Mouse (Mus musculus): ENCODE measurements around the gene Exoc3l2. TPM values are rescaled to one million over a fixed set of nuclear protein-coding genes. Genes with fewer than 3 reads are reported as not detected.

Exoc3l2 gene
- polyA plus RNA-seq, 1 experiment from 2014 or later = 0.97 TPM

DNA sequence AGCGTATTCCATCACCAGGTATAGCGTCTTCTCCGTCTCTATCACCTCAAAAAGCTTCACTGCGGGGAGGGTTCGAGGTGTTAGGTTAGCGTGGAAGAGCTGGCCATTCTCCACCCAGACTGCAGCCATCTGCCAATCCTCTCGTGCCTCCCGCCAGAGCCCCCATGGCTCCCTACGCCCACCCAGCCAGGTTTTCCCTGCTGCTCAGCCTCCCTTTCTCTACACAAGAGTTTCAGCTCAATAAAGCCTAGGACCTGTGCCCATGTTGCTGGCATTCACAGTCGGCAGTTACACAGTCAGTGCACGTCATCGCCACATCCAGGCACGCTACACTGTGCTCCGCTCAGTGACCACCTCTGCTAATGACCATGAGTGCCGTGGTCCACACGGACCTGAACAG lies 15.4 kb upstream of the Exoc3l2 start:
- H3K9ac ChIP-seq (ENCODE audit: low read length) = no peak overlapping the region
- H3K36me3 ChIP-seq (ENCODE audit: control insufficient read depth, insufficient read depth, low read length) = peaks cover 31% of the 10 kb centered on the region

DNA sequence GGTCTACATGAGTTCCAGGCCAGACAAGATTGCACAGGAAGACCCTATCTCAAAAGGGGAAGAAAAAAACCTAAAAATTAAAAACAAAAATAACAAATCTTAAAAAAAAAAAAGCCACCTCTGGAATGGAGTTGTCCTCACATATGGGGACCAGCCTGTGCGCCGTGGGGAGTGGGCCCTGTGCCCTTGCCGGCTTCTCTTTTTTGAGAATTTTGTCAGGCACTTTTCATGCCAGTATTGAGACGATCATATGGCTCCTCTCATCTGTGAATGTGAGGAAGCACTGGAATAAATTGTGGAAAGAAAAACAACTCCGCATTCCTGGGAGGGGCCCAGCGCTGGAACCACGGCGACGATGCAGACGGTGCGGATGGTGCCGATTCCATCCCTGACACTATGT lies 14.0 kb upstream of the Exoc3l2 start:
- 84% methylated on average over 12 of the region's 12 CpGs for WGBS
- ATAC-seq (ENCODE audit: low FRiP score, low TSS enrichment) = no peak
- H3K4me1 ChIP-seq (replicated peaks; ENCODE audit: control insufficient read depth, insufficient read depth) = no peaks in the 10 kb centered on the region
- no peak overlapping the region for H3K27ac ChIP-seq (replicated peaks)
- no peaks in the 10 kb centered on the region for H3K9me3 ChIP-seq (ENCODE audit: control insufficient read depth, low read length)
- no peak for TF ChIP-seq EP300 (optimal IDR thresholded peaks at IDR 0.05)
- TF ChIP-seq CTCF (IDR thresholded peaks at IDR 0.05; ENCODE audit: low read depth) = no peak
- H3K4me3 ChIP-seq (ENCODE audit: low read depth, low read length) = no peak overlapping the region
- no peak overlapping the region for H3K9ac ChIP-seq (ENCODE audit: low read length)
- H3K27me3 ChIP-seq (ENCODE audit: control insufficient read depth, insufficient read depth, low read length) = no peaks in the 10 kb centered on the region
- H3K36me3 ChIP-seq (ENCODE audit: control insufficient read depth, insufficient read depth, low read length) = peaks cover 28% of the 10 kb centered on the region
- H3K4me2 ChIP-seq (replicated peaks; ENCODE audit: low read depth) = no peak overlapping the region
- DNase-seq (ENCODE audit: low spot score) = no peak

More for the DNA sequence above, 15.4 kb upstream of the Exoc3l2 start:
- Histone ChIP-seq H3K4me3 (ENCODE audit: low read depth, low read length) (no peak overlapping the region), H3K27ac (replicated peaks) (no peak overlapping the region), H3K27me3 (ENCODE audit: control insufficient read depth, insufficient read depth, low read length) (no peaks in the 10 kb centered on the region), H3K9me3 (ENCODE audit: control insufficient read depth, low read length) (no peaks in the 10 kb centered on the region), H3K4me2 (replicated peaks; ENCODE audit: low read depth) (no peak overlapping the region), H3K4me1 (replicated peaks; ENCODE audit: control insufficient read depth, insufficient read depth) (no peaks in the 10 kb centered on the region)
- DNase-seq (ENCODE audit: low spot score) (no peak), ATAC-seq (ENCODE audit: low FRiP score, low TSS enrichment) (no peak)
- TF ChIP-seq EP300 (optimal IDR thresholded peaks at IDR 0.05) (no peak), CTCF (IDR thresholded peaks at IDR 0.05; ENCODE audit: low read depth) (no peak)
- WGBS = 90% methylated on average over 16 of the region's 16 CpGs

DNA sequence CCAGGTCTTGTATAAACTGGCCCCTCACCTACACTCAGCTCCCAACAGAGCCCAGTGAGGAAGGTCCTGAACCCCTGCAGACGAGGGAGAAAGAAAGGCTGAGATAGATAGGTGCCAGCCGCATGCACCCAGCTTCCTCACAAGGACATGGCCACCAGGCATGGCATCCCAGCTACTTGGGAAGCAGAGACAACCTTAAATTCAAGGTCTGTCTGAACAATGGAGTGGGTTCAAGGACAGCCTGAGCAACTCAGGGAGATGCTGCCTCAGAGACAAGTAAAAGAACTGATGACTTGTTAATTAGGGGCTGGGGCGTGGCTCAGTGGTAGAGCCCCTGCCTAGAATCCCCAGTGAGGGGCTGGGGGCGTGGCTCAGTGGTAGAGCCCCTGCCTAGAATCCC lies 7.9 kb upstream of the Exoc3l2 start:
- H3K27ac ChIP-seq (replicated peaks) = no peak overlapping the region
- H3K36me3 ChIP-seq (ENCODE audit: control insufficient read depth, insufficient read depth, low read length) = peaks cover 11% of the 10 kb centered on the region; the same call in 1 of the 2 replicates
- H3K4me3 ChIP-seq (ENCODE audit: low read depth, low read length) = no peak overlapping the region
- no peak overlapping the region for H3K9ac ChIP-seq (ENCODE audit: low read length)
- DNase-seq (ENCODE audit: low spot score) (no peak), ATAC-seq (ENCODE audit: low FRiP score, low TSS enrichment) (no peak)
- H3K4me1 ChIP-seq (replicated peaks; ENCODE audit: control insufficient read depth, insufficient read depth) = 0 out of 2 replicates have a peak, but pooled peaks cover 4% of the 10 kb centered on the region
- 90% methylated on average over 4 of the region's 4 CpGs for WGBS
- no peak overlapping the region for H3K4me2 ChIP-seq (replicated peaks; ENCODE audit: low read depth)
- no peaks in the 10 kb centered on the region for H3K27me3 ChIP-seq (ENCODE audit: control insufficient read depth, insufficient read depth, low read length)
- H3K9me3 ChIP-seq (ENCODE audit: control insufficient read depth, low read length) = no peaks in the 10 kb centered on the region
- no peak for TF ChIP-seq CTCF (IDR thresholded peaks at IDR 0.05; ENCODE audit: low read depth)
- no peak for TF ChIP-seq EP300 (optimal IDR thresholded peaks at IDR 0.05)

DNA sequence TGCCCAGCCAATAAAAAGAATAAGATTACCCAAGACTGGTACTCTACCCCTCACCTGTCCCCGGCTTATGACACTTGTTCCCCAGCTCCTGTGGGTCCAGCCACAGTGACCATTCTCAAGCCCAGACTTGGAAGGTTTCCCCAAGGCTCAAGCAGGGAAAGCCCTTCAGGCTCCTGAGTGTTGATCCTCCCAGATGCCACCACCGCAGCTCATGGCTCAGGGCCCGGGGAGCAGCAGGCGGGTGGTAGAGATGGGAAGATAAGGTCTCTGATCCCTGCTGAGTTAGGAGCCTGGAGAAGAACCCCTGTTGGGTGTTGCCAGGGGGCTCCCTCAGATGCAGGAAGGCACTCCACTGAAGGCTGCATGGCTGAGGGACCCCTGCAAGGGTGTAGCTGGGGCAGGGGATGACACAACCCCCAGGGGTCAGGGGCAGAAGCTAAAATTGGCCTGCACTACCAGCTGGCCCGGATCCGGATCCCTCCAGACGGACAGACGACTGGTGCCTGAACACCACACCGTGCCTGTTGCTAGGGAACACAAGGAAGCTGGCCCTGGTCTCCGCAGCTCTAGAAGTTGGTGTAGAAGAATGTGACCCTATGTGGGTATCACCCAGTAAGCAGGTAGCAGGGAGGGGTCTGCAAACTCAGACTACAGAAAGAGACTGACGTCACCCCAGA lies 7.2 kb upstream of the Exoc3l2 start:
- no peak for DNase-seq (ENCODE audit: low spot score)
- no peaks in the 10 kb centered on the region for H3K9me3 ChIP-seq (ENCODE audit: control insufficient read depth, low read length)
- TF ChIP-seq CTCF (IDR thresholded peaks at IDR 0.05; ENCODE audit: low read depth) (no peak), EP300 (optimal IDR thresholded peaks at IDR 0.05) (no peak)
- ATAC-seq (ENCODE audit: low FRiP score, low TSS enrichment) = no peak
- WGBS = 68% methylated on average over 11 of the region's 11 CpGs
- no peak overlapping the region for H3K27ac ChIP-seq (replicated peaks)
- H3K36me3 ChIP-seq (ENCODE audit: control insufficient read depth, insufficient read depth, low read length) = peaks cover 7% of the 10 kb centered on the region; the same call in 1 of the 2 replicates
- H3K27me3 ChIP-seq (ENCODE audit: control insufficient read depth, insufficient read depth, low read length) = no peaks in the 10 kb centered on the region
- 0 out of 2 replicates have a peak, but pooled peaks cover 4% of the 10 kb centered on the region for H3K4me1 ChIP-seq (replicated peaks; ENCODE audit: control insufficient read depth, insufficient read depth)
- H3K4me3 ChIP-seq (ENCODE audit: low read depth, low read length) = no peak overlapping the region
- no peak overlapping the region for H3K9ac ChIP-seq (ENCODE audit: low read length)
- no peak overlapping the region for H3K4me2 ChIP-seq (replicated peaks; ENCODE audit: low read depth)

- Histone ChIP-seq H3K4me3 (ENCODE audit: low read depth, low read length) (no peak overlapping the region), H3K36me3 (ENCODE audit: control insufficient read depth, insufficient read depth, low read length) (peaks cover under 1% of the 10 kb centered on the region; the same call in 1 of the 2 replicates), H3K27ac (replicated peaks) (no peak overlapping the region), H3K9me3 (ENCODE audit: control insufficient read depth, low read length) (no peaks in the 10 kb centered on the region), H3K27me3 (ENCODE audit: control insufficient read depth, insufficient read depth, low read length) (no peaks in the 10 kb centered on the region), H3K4me2 (replicated peaks; ENCODE audit: low read depth) (0 out of 2 replicates have a peak overlapping the region, but pooled peaks have one; percentile 5), H3K9ac (ENCODE audit: low read length) (no peak overlapping the region), H3K4me1 (replicated peaks; ENCODE audit: control insufficient read depth, insufficient read depth) (0 out of 2 replicates have a peak, but pooled peaks cover 4% of the 10 kb centered on the region)
- DNase-seq (ENCODE audit: low spot score) (no peak), ATAC-seq (ENCODE audit: low FRiP score, low TSS enrichment) (no peak)
- WGBS = 86% methylated on average over 7 of the region's 7 CpGs
- no peak for TF ChIP-seq CTCF (IDR thresholded peaks at IDR 0.05; ENCODE audit: low read depth)
- TF ChIP-seq EP300 (optimal IDR thresholded peaks at IDR 0.05) = no peak
These were observed 6.5 kb upstream of the Exoc3l2 start for GRCm38 (mm10) chr7:19456628-19457027.

- Histone ChIP-seq H3K36me3 (ENCODE audit: control insufficient read depth, insufficient read depth, low read length) (no peaks in the 10 kb centered on the region), H3K27me3 (ENCODE audit: control insufficient read depth, insufficient read depth, low read length) (no peaks in the 10 kb centered on the region), H3K4me3 (ENCODE audit: low read depth, low read length) (peak overlapping the region; percentile 78), H3K9ac (ENCODE audit: low read length) (peak overlapping the region; percentile 93), H3K9me3 (ENCODE audit: control insufficient read depth, low read length) (no peaks in the 10 kb centered on the region), H3K4me2 (replicated peaks; ENCODE audit: low read depth) (peak overlapping the region; percentile 96), H3K4me1 (replicated peaks; ENCODE audit: control insufficient read depth, insufficient read depth) (0 out of 2 replicates have a peak, but pooled peaks cover 4% of the 10 kb centered on the region), H3K27ac (replicated peaks) (peak overlapping the region; percentile 81)
- ATAC-seq (ENCODE audit: low FRiP score, low TSS enrichment) (peak; percentile 12), DNase-seq (ENCODE audit: low spot score) (no peak)
- WGBS = 7% methylated on average over 13 of the region's 14 CpGs
- TF ChIP-seq EP300 (optimal IDR thresholded peaks at IDR 0.05) (no peak), CTCF (IDR thresholded peaks at IDR 0.05; ENCODE audit: low read depth) (no peak)
These were observed 5.6 kb upstream of the Exoc3l2 start for GRCm38 (mm10) chr7:19457414-19458071.
